ENCODE assay signal across 7 mouse cellular contexts in the genomic region with DNA sequence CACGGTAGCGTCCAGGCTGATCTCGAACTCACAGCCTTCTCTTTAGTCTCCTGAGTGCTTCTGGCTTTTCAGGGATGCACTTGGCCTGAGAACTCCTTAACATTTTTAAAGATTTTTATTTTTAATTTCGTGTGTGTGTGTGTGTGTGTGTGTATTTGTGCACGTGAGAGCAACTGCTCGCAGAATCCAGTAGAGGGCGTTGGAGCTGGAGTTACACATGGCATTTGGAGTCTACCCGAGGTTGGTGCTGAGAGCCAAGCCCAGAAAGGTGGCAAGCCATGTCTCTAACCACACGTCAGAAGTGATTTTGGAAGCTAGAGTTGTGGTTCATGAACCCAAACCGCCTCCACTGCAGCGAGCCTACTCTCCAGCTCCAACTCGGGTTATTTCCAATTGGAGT. TPM values are rescaled to one million over a fixed set of nuclear protein-coding genes. Genes with fewer than 3 reads are reported as not detected.
A peak's percentile ranks its signal among the peaks of the same experiment; 100 is the strongest.
DNase-seq lines count a peak whose midpoint lies in the region; ATAC-seq and TF ChIP-seq lines count a peak whose summit lies in the region.

No protein-coding gene starts in this region.

- peaks cover 14% of the 10 kb centered on the region for H3K36me3 ChIP-seq in lung, embryonic 16.5 days (ENCODE audit: control insufficient read depth, insufficient read depth, low read length)
- H3K36me3 ChIP-seq in hindbrain, embryonic 12.5 days: peaks cover 18% of the 10 kb centered on the region
- H3K36me3 ChIP-seq in midbrain, embryonic 14.5 days (ENCODE audit: control insufficient read depth, insufficient read depth, low read length): peaks cover 19% of the 10 kb centered on the region

- H3K9me3 ChIP-seq in lung, embryonic 16.5 days (ENCODE audit: control insufficient read depth, low read length): no peaks in the 10 kb centered on the region
- no peaks in the 10 kb centered on the region for H3K9me3 ChIP-seq in hindbrain, embryonic 12.5 days (replicated peaks)
- H3K9me3 ChIP-seq in midbrain, embryonic 14.5 days (ENCODE audit: control insufficient read depth, low read length): no peaks in the 10 kb centered on the region

- H3K4me3 ChIP-seq in lung, embryonic 16.5 days (ENCODE audit: low read length): peak overlapping the region; percentile 91
- H3K4me3 ChIP-seq in bone marrow macrophage, adult 2 months (ENCODE audit: insufficient read depth, low read length): peak overlapping the region; percentile 63
- H3K4me3 ChIP-seq in hindbrain, embryonic 12.5 days: peak overlapping the region; percentile 82
- H3K4me3 ChIP-seq in midbrain, embryonic 14.5 days (replicated peaks; ENCODE audit: low read depth, low read length): peak overlapping the region; percentile 95

- peak; percentile 47; the same call in 1 of the 2 replicates for TF ChIP-seq CTCF in bone marrow macrophage, adult 2 months (IDR thresholded peaks at IDR 0.05; ENCODE audit: low read depth, low read length)

- no peaks in the 10 kb centered on the region for H3K27me3 ChIP-seq in lung, embryonic 16.5 days (ENCODE audit: control insufficient read depth, insufficient read depth, low read depth, low read length)
- H3K27me3 ChIP-seq in hindbrain, embryonic 12.5 days: no peaks in the 10 kb centered on the region
- H3K27me3 ChIP-seq in midbrain, embryonic 14.5 days (ENCODE audit: control insufficient read depth, insufficient read depth, low read length): no peaks in the 10 kb centered on the region

- WGBS in lung, embryonic 16.5 days: 41% methylated on average over 12 of the region's 12 CpGs
- 50% methylated on average over 12 of the region's 12 CpGs for WGBS in hindbrain, embryonic 12.5 days
- 49% methylated on average over 12 of the region's 12 CpGs for WGBS in midbrain, embryonic 14.5 days

- no peak for ATAC-seq in lung, embryonic 16.5 days (ENCODE audit: low read depth)
- no peak for ATAC-seq in hindbrain, embryonic 12.5 days (ENCODE audit: low FRiP score)
- ATAC-seq in midbrain, embryonic 14.5 days (ENCODE audit: low FRiP score, low TSS enrichment): no peak

- peaks cover 8% of the 10 kb centered on the region; the same call in 1 of the 2 replicates for H3K4me1 ChIP-seq in lung, embryonic 16.5 days (replicated peaks; ENCODE audit: control insufficient read depth, insufficient read depth, low read length)
- peaks cover 10% of the 10 kb centered on the region for H3K4me1 ChIP-seq in bone marrow macrophage, adult 2 months (ENCODE audit: control insufficient read depth, insufficient read depth, low read length)
- peaks cover 8% of the 10 kb centered on the region for H3K4me1 ChIP-seq in hindbrain, embryonic 12.5 days
- peaks cover 7% of the 10 kb centered on the region for H3K4me1 ChIP-seq in midbrain, embryonic 14.5 days (ENCODE audit: control insufficient read depth, insufficient read depth, low read length)

- no peak for TF ChIP-seq POLR2A in bone marrow macrophage, adult 2 months (IDR thresholded peaks at IDR 0.05; ENCODE audit: borderline replicate concordance, low read depth, low read length)

- H3K27ac ChIP-seq in lung, embryonic 16.5 days (ENCODE audit: low read length): no peak overlapping the region
- no peak overlapping the region for H3K27ac ChIP-seq in bone marrow macrophage, adult 2 months (ENCODE audit: insufficient read depth, low read depth, low read length)
- H3K27ac ChIP-seq in hindbrain, embryonic 12.5 days: no peak overlapping the region
- peak overlapping the region; percentile 78; the same call in 1 of the 2 replicates for H3K27ac ChIP-seq in midbrain, embryonic 14.5 days (replicated peaks; ENCODE audit: low read depth, low read length)

- peak overlapping the region; percentile 85 for H3K4me2 ChIP-seq in lung, embryonic 16.5 days (ENCODE audit: low read depth, low read length)
- peak overlapping the region; percentile 86 for H3K4me2 ChIP-seq in hindbrain, embryonic 12.5 days (replicated peaks)
- peak overlapping the region; percentile 95 for H3K4me2 ChIP-seq in midbrain, embryonic 14.5 days (ENCODE audit: low read length)

- H3K9ac ChIP-seq in lung, embryonic 16.5 days (ENCODE audit: low read length): peak overlapping the region; percentile 93
- H3K9ac ChIP-seq in hindbrain, embryonic 12.5 days: peak overlapping the region; percentile 92
- H3K9ac ChIP-seq in midbrain, embryonic 14.5 days (replicated peaks; ENCODE audit: low read length): peak overlapping the region; percentile 83

- DNase-seq in lung, postnatal 4 days: no peak
- peak; percentile 6 for DNase-seq in midbrain, embryonic 14.5 days
- DNase-seq in spleen, adult 18-20 months: no peak
- DNase-seq in layer of hippocampus, adult 8-10 months (ENCODE audit: low spot score in 2 of 2): no peak

RNA-seq across cellular contexts. Expression of a gene that starts 0.7 kb away (rescaled TPM):
- polyA plus RNA-seq in lung, embryonic 16.5 days (2015; fragmentation: Nextera tagmentation; extraction: Ambion mirVana): 72.7 and 74.0 TPM in 2 replicates
- polyA plus RNA-seq in bone marrow macrophage, adult 2 months (2012; ENCODE audit: insufficient read depth, insufficient read length, missing spikeins): 28.4 and 31.5 TPM in 2 replicates
- polyA plus RNA-seq in hindbrain, embryonic 12.5 days (2016; fragmentation: Nextera tagmentation; extraction: Ambion mirVana): 69.2 and 71.3 TPM in 2 replicates
- 86.1 and 96.9 TPM in 2 replicates for polyA plus RNA-seq in midbrain, embryonic 14.5 days (2014; fragmentation: Nextera tagmentation; extraction: Ambion mirVana)
- total RNA-seq in layer of hippocampus, adult 8-10 months (2022): 10 to 100 TPM; 38.5 to 47.0 (median 39.7) TPM

RNA-seq across cellular contexts. Expression of a gene that starts 7.5 kb away (rescaled TPM):
- polyA plus RNA-seq in lung, embryonic 16.5 days (2015; fragmentation: Nextera tagmentation; extraction: Ambion mirVana): 0.49 TPM in 1 of 2 replicates, not detected in the other
- polyA plus RNA-seq in bone marrow macrophage, adult 2 months (2012; ENCODE audit: insufficient read depth, insufficient read length, missing spikeins): 0.32 TPM in 1 of 2 replicates, not detected in the other
- not detected in 2 replicates for polyA plus RNA-seq in hindbrain, embryonic 12.5 days (2016; fragmentation: Nextera tagmentation; extraction: Ambion mirVana)
- polyA plus RNA-seq in midbrain, embryonic 14.5 days (2014; fragmentation: Nextera tagmentation; extraction: Ambion mirVana): not detected in 2 replicates
- not detected for total RNA-seq in layer of hippocampus, adult 8-10 months (2022)

RNA-seq across cellular contexts. Expression of a gene that starts 15.2 kb away (rescaled TPM):
- polyA plus RNA-seq in lung, embryonic 16.5 days (2015; fragmentation: Nextera tagmentation; extraction: Ambion mirVana): 25.8 and 28.2 TPM in 2 replicates
- polyA plus RNA-seq in bone marrow macrophage, adult 2 months (2012; ENCODE audit: insufficient read depth, insufficient read length, missing spikeins): 0.47 TPM in 1 of 2 replicates, not detected in the other
- polyA plus RNA-seq in hindbrain, embryonic 12.5 days (2016; fragmentation: Nextera tagmentation; extraction: Ambion mirVana): 0.74 and 1.1 TPM in 2 replicates
- polyA plus RNA-seq in midbrain, embryonic 14.5 days (2014; fragmentation: Nextera tagmentation; extraction: Ambion mirVana): 0.09 TPM in 1 of 2 replicates, not detected in the other
- total RNA-seq in layer of hippocampus, adult 8-10 months (2022): under 1 TPM; 0.22 to 0.45 (median 0.41) TPM

RNA-seq across cellular contexts. Expression of a gene that starts 24.0 kb away (rescaled TPM):
- polyA plus RNA-seq in lung, embryonic 16.5 days (2015; fragmentation: Nextera tagmentation; extraction: Ambion mirVana): 18.0 and 21.5 TPM in 2 replicates
- 4.6 and 6.5 TPM in 2 replicates for polyA plus RNA-seq in bone marrow macrophage, adult 2 months (2012; ENCODE audit: insufficient read depth, insufficient read length, missing spikeins)
- 22.0 and 26.1 TPM in 2 replicates for polyA plus RNA-seq in hindbrain, embryonic 12.5 days (2016; fragmentation: Nextera tagmentation; extraction: Ambion mirVana)
- 20.7 and 24.6 TPM in 2 replicates for polyA plus RNA-seq in midbrain, embryonic 14.5 days (2014; fragmentation: Nextera tagmentation; extraction: Ambion mirVana)
- total RNA-seq in layer of hippocampus, adult 8-10 months (2022): 10 to 100 TPM; 27.4 to 39.1 (median 35.2) TPM

RNA-seq across cellular contexts. Expression of a gene that starts 28.1 kb away (rescaled TPM):
- 26.7 and 28.3 TPM in 2 replicates for polyA plus RNA-seq in lung, embryonic 16.5 days (2015; fragmentation: Nextera tagmentation; extraction: Ambion mirVana)
- polyA plus RNA-seq in bone marrow macrophage, adult 2 months (2012; ENCODE audit: insufficient read depth, insufficient read length, missing spikeins): not detected in 2 replicates
- polyA plus RNA-seq in hindbrain, embryonic 12.5 days (2016; fragmentation: Nextera tagmentation; extraction: Ambion mirVana): 5.4 and 6.0 TPM in 2 replicates
- 0.77 and 0.93 TPM in 2 replicates for polyA plus RNA-seq in midbrain, embryonic 14.5 days (2014; fragmentation: Nextera tagmentation; extraction: Ambion mirVana)
- total RNA-seq in layer of hippocampus, adult 8-10 months (2022): 1 to 10 TPM; 3.8 to 6.1 (median 4.8) TPM

Comparison
In these comparisons a context has a peak if more than half of its experiments do, and no peak if none do; other contexts are left out.
1. RNA of a gene that starts 15.2 kb away (polyA plus RNA-seq): 25.8 to 28.2 TPM in lung, embryonic 16.5 days; 0.74 to 1.1 TPM in hindbrain, embryonic 12.5 days, 0.47 TPM in bone marrow macrophage, adult 2 months and 0.09 TPM in midbrain, embryonic 14.5 days; every median in the first group is over 10 times any median in the second.
2. Peak in every context shown above with its lines, with median percentiles within 50 percentile points of each other: H3K4me2 ChIP-seq, H3K4me3 ChIP-seq and H3K9ac ChIP-seq.